Mouse (Mus musculus) kidney, adult 2 months (tissue): ENCODE data around the gene Cela1.

Source experiments
- CTCF ChIP-seq: fragments of 200-500 bp; conservative IDR thresholded peaks from 2 replicates; pipeline ENCODE4 v1.5.1; 2011; ENCODE audit warnings: low read depth, mild to moderate bottlenecking, control low read depth, low read length, moderate library complexity, mixed read lengths; ENCODE audit not compliant: insufficient read depth, insufficient read length
- POLR2A ChIP-seq: fragments of 200-500 bp; IDR thresholded peaks from one replicate; pipeline ENCODE4 v1.6.1; 2011; ENCODE audit warnings: low read depth, low read length, control low read depth

DNA sequence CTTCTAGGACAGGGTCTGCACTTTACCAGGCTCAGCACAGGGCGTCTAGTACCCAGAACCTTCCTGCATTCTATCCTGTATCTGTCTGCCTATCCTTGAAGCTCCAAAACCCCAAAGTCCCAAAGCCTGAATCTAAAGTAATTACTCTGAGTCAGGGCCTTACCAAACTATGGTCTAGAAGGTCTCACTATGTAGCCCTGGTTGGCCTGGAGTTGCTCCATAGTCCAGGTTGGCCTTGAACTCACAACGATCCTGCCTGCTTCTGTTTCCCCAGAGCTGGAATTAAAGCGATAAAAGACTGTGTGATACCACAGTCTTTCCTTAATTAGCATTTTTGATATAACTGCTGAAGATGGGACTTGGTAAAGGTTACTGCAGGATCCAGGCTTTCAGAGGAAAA is 63.3 kb downstream of the Cela1 start:
- TF ChIP-seq CTCF (no peak), POLR2A (no peak)
